Mouse (Mus musculus): Measurements from ENCODE around the gene Usp49.

DNA sequence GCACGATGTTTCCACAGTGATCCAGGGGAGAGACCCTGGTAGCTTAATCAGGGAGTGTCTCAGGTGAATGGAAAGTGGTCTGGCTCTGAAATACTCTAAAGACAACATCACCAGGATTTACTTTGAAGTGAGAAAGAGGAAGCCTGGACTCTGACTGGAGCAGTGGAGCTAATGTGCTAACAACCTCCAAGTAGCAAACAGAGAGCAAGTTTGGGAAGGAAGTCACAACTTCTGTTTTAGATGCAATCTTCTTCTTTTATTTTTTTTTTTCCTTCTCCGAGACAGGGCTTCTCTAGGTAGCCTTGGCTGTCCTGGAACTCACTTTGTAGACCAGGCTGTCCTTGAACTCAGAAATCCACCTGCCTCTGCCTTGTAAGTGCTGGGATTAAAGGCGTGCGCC is 21.3 kb upstream of the Usp49 start:
- no peak for TF ChIP-seq CTCF (IDR thresholded peaks at IDR 0.05; ENCODE audit: insufficient read depth, low read length)
- TF ChIP-seq POLR2A (IDR thresholded peaks at IDR 0.05; ENCODE audit: borderline replicate concordance, extremely low read depth, low read depth, low read length): no peak
